Mouse (Mus musculus) lung, postnatal 0 days (tissue): ENCODE results near the gene Capn13. TPM values are rescaled to one million over a fixed set of nuclear protein-coding genes. Genes with fewer than 3 reads are reported as not detected.

ENCODE experiments used
- ATAC-seq: fragments of 200-750 bp; cut with Nextera tagmentation; 2 replicates; pipeline ENCODE4 v1.8.0; 2017; ENCODE audit warnings: moderate library complexity
- DNase-seq: peaks from one replicate; pipeline ENCODE4 v3.0.0-alpha.2; 2016; ENCODE audit warnings: low spot score
- H3K27ac ChIP-seq: fragments of 300-500 bp; sonication (generic); 2 replicates; pipeline ENCODE4 v1.5.1; 2014; ENCODE audit warnings: antibody characterized with exemption, mild to moderate bottlenecking, low read length, mixed read lengths
- H3K27me3 ChIP-seq: fragments of 300-500 bp; sonication (generic); replicated peaks from 2 replicates; pipeline ENCODE4 v1.6.1; 2014; ENCODE audit warnings: low read length, mixed read lengths; ENCODE audit not compliant: insufficient read depth
- H3K36me3 ChIP-seq: fragments of 300-500 bp; sonication (generic); 2 replicates; pipeline ENCODE4 v1.6.1; 2014; ENCODE audit warnings: low read length, mixed read lengths; ENCODE audit not compliant: insufficient read depth
- H3K4me1 ChIP-seq: fragments of 300-500 bp; sonication (generic); 2 replicates; pipeline ENCODE4 v1.6.1; 2014; ENCODE audit warnings: antibody characterized with exemption, low read depth, low read length, mixed read lengths; ENCODE audit not compliant: insufficient read depth
- H3K4me2 ChIP-seq: fragments of 300-500 bp; sonication (generic); replicated peaks from 2 replicates; pipeline ENCODE4 v1.6.1; 2014; ENCODE audit warnings: low read depth, mild to moderate bottlenecking, low read length, moderate library complexity, mixed read lengths
- H3K4me3 ChIP-seq: fragments of 300-500 bp; sonication (generic); 2 replicates; pipeline ENCODE4 v1.5.1; 2014; ENCODE audit warnings: low read depth, low read length
- H3K9ac ChIP-seq: fragments of 300-500 bp; sonication (generic); replicated peaks from 2 replicates; pipeline ENCODE4 v1.6.1; 2014; ENCODE audit warnings: low read depth, mild to moderate bottlenecking
- H3K9me3 ChIP-seq: fragments of 300-500 bp; sonication (generic); 2 replicates; pipeline ENCODE4 v1.6.1; 2016; ENCODE audit warnings: low read length, mixed read lengths
- CTCF ChIP-seq: IDR thresholded peaks from 2 replicates; pipeline ENCODE4 v1.5.1; 2016; ENCODE audit warnings: antibody characterized with exemption, mild to moderate bottlenecking
- EP300 ChIP-seq: IDR thresholded peaks from 2 replicates; pipeline ENCODE4 v1.6.1; 2016; ENCODE audit warnings: antibody characterized with exemption, mild to moderate bottlenecking, control low read depth
- WGBS: fragments of 180-500 bp; shearing (Covaris S2); extraction: QIAGEN DNeasy Blood & Tissue Kit; methylation state at CpG from one replicate; pipeline ENCODE4 v1.1.7; 2014; 5-methylcytosine and 5-hydroxymethylcytosine counted together
- polyA plus RNA-seq: library from polyadenylated mRNA; unstranded; fragments of >200 nt; fragmentation: Nextera tagmentation; extraction: Ambion mirVana; gene quantifications from 2 replicates; pipeline ENCODE4 v1.2.1, GENCODE M21; 2015

Gene Capn13
- polyA plus RNA-seq, 1 experiment from 2014 or later, result not detected

DNA sequence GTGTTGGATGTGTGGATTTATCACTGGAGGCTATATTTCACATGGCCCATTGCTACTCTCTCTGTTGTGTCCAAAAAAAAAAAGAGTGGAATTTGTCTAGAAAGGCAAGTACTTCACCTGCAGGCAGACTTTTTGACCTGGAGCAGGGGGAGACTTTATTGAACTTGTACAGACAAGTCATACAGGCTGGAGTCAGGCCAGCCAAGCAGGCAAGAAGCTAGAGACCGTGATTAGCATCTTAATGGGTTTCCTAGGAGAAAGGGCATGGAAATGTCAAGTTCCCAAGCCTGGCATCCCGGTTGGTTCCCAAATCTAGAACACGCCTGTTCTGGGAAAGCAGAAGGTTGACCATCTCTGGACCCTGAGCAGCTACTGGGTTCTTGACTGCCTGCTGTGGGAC is 11.3 kb downstream of the Capn13 start:
- no peak for DNase-seq
- no peak for ATAC-seq
- WGBS, result 66% methylated on average over 3 of the region's 3 CpGs

DNA sequence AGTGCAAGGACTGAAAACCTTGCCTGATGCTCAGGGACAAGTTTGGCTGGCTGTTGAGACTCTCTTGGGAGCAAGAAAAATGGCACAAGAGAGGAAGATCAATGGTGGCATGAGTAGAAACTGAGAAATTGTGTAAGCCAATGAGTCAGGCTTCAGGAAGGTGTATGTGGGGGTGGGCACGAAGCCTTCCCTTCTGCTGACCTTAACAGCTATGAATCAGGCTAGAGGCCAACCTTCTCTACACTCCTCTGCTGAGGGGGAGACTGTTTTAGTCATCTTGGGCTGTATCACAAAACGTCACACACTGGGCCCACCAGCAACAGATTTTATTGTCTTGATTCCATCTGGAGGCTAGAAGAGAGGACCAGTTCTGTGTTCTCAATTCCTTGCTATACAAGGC is 14.1 kb downstream of the Capn13 start:
- 66% methylated on average over 2 of the region's 2 CpGs for WGBS

More for the DNA sequence above, 11.3 kb downstream of the Capn13 start:
- Histone ChIP-seq H3K9ac (no peak overlapping the region), H3K36me3 (no peaks in the 10 kb centered on the region), H3K27me3 (no peaks in the 10 kb centered on the region), H3K9me3 (no peaks in the 10 kb centered on the region), H3K27ac (no peak overlapping the region), H3K4me1 (no peaks in the 10 kb centered on the region), H3K4me3 (no peak overlapping the region), H3K4me2 (no peak overlapping the region)
- TF ChIP-seq EP300 (no peak), CTCF (no peak)

DNA sequence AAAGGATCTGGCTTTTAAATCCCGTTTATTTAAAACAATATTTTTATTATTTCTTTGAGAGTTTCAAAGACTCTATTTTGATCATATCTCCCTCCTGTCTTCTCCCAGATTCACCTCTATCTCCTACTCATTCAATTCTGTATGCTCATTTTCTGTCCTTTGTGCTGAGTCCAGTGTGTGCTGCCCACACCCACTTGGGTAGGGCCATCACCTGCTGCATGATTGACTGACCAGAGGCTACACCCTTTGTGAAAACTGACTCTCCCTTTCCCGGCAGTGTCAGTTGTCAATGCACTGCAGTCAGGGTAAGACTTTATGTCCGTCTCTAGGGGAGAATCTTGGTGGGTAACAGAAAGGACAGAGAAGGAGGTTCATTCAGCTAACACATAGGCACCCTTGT is 14.7 kb downstream of the Capn13 start:
- DNase-seq (no peak), ATAC-seq (no peak)
- TF ChIP-seq EP300, result no peak
- no peak for TF ChIP-seq CTCF
- Histone ChIP-seq H3K27me3 (no peaks in the 10 kb centered on the region), H3K4me1 (no peaks in the 10 kb centered on the region), H3K4me3 (no peak overlapping the region), H3K4me2 (no peak overlapping the region), H3K36me3 (no peaks in the 10 kb centered on the region), H3K9me3 (no peaks in the 10 kb centered on the region), H3K9ac (no peak overlapping the region), H3K27ac (no peak overlapping the region)
- 64% methylated on average over 3 of the region's 3 CpGs for WGBS

More for the DNA sequence above, 14.1 kb downstream of the Capn13 start:
- Histone ChIP-seq H3K36me3 (no peaks in the 10 kb centered on the region), H3K27ac (no peak overlapping the region), H3K9me3 (no peaks in the 10 kb centered on the region), H3K27me3 (no peaks in the 10 kb centered on the region), H3K4me1 (no peaks in the 10 kb centered on the region), H3K9ac (no peak overlapping the region), H3K4me3 (no peak overlapping the region), H3K4me2 (no peak overlapping the region)
- DNase-seq (no peak), ATAC-seq (no peak)
- TF ChIP-seq CTCF (no peak), EP300 (no peak)

DNA sequence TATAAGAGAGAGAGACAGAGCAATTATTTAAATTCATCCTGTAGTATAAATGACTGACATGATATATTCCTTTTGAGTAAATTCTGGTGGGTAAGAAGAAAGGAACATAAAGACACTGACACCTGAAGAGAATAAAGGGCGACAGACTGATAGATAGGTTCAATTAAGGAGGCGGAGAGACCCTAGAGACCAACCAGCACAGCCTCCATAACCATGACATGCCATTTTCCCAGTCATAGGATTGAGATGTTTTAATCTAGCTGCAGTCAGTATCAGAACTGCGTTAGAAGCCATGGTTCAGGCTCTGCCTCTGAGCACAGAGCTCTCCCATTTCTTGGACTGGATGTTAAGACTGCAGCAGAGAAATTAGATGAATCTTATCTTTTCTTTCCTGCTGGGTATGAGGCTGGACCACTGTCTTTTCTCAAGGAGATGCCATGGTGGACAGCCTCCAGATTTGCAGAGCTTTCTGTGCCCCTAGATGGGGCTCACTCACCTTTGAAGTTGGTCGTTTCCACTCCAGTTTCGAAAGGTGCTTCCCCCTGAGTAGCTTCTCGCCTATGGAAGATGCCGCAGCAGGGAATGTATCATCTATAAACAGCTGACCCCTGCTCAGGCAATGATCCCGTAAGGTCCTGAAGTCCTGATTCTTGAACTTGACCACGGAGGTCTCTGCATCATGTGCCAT is 18.2 kb downstream of the Capn13 start:
- no peaks in the 10 kb centered on the region for H3K4me1 ChIP-seq
- H3K9me3 ChIP-seq, result no peaks in the 10 kb centered on the region
- no peak overlapping the region for H3K9ac ChIP-seq
- 62% methylated on average over 9 of the region's 9 CpGs for WGBS
- no peak overlapping the region for H3K4me2 ChIP-seq
- ATAC-seq, result no peak
- TF ChIP-seq EP300 (no peak), CTCF (no peak)
- no peaks in the 10 kb centered on the region for H3K27me3 ChIP-seq
- no peaks in the 10 kb centered on the region for H3K36me3 ChIP-seq
- H3K27ac ChIP-seq, result no peak overlapping the region
- DNase-seq, result no peak
- H3K4me3 ChIP-seq, result no peak overlapping the region

DNA sequence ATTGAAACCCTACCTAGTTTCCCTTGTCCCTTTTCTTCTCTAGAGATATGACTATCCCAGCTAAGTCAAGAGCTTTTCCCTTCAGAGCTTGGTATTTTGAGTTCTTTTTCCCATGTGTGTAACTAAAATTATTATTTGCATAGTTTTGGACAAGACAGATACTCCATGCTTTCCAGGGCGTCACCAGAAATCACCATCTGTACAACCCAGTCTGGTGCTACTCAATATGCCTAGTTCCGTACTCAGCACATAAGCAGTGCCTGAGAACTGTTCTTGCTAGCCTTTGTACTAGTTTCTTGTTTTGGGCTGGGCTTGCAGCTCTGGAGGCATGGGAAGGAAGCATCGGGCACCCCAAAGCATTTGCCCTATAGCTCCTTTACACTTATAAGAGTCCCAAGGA is 19.0 kb downstream of the Capn13 start:
- H3K4me1 ChIP-seq, result no peaks in the 10 kb centered on the region
- no peak overlapping the region for H3K27ac ChIP-seq
- WGBS, result 88% methylated on average over 3 of the region's 3 CpGs
- no peaks in the 10 kb centered on the region for H3K27me3 ChIP-seq
- H3K4me3 ChIP-seq, result no peak overlapping the region
- TF ChIP-seq EP300, result no peak
- TF ChIP-seq CTCF, result no peak
- DNase-seq, result no peak
- no peak overlapping the region for H3K9ac ChIP-seq
- no peaks in the 10 kb centered on the region for H3K9me3 ChIP-seq
- ATAC-seq, result no peak
- no peak overlapping the region for H3K4me2 ChIP-seq
- H3K36me3 ChIP-seq, result no peaks in the 10 kb centered on the region

DNA sequence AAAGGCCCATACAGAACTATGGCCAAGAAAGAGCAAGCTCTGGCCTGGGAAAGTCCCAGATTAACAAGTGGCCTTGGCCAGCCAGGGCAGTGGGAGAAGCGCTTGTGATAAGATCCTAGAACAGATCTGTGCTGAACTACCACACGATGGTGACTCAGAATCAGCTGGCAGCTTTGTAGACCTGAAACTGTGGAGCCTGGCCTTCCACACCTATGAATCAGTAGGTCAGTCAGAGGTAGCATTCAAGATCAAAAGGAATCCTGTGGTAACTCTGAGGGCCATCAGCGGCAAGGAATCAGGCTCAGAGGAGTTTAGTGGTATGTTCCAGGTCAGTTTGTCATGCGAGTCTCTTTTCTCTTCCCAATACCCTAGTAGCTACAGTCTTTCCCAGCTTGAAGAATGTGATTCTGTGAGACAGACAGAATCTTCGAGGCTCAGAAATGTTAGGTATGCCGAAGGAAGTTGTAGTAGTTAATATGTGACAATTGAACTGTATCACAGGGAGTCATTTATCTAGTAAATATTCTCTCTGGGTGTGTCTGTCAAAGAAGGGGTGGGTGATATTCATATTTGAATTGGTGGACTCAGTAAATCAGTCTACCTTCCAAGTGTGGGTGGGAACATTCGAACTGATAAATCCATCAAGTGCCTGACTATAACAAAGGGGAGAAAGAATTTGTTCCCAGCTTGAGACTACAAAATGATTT is 22.7 kb downstream of the Capn13 start:
- no peak overlapping the region for H3K4me3 ChIP-seq
- DNase-seq (no peak), ATAC-seq (no peak)
- H3K27me3 ChIP-seq, result no peaks in the 10 kb centered on the region
- no peaks in the 10 kb centered on the region for H3K36me3 ChIP-seq
- no peak overlapping the region for H3K9ac ChIP-seq
- TF ChIP-seq EP300, result no peak
- no peak for TF ChIP-seq CTCF
- no peak overlapping the region for H3K27ac ChIP-seq
- no peaks in the 10 kb centered on the region for H3K4me1 ChIP-seq
- no peaks in the 10 kb centered on the region for H3K9me3 ChIP-seq
- no peak overlapping the region for H3K4me2 ChIP-seq
- 58% methylated on average over 7 of the region's 7 CpGs for WGBS
